Mouse (Mus musculus) heart, postnatal 36 days (tissue): ENCODE data around the gene Hectd2. TPM values are rescaled to one million over a fixed set of nuclear protein-coding genes. Genes with fewer than 3 reads are reported as not detected.
A peak's percentile ranks its signal among the peaks of the same experiment; 100 is the strongest.

ENCODE experiments used
- DNase-seq, 2 experiments: peaks; one replicate each; pipeline ENCODE4 v3.0.0; 2021 to 2022
- intact Hi-C: fragments of 180-260 bp; cut with DNase I; formaldehyde crosslinking; loops from one replicate; pipeline ENCODE4 v1.15.1; 2025
- total RNA-seq, 2 experiments: library from RNA; stranded (reverse); gene quantifications; 2 replicates each; pipeline ENCODE4 v1.2.3; 2021

Hectd2 gene
- total RNA-seq, 2 experiments from 2014 or later, result 1.6 to 2.5 TPM

- no peak for DNase-seq
- intact Hi-C loops, result no loop called here
These were observed 84.6 kb downstream of the Hectd2 start for GRCm38 (mm10) chr19:36639072-36639471.

- no peak for DNase-seq
- intact Hi-C loops, result no loop called here
These were observed 86.7 kb downstream of the Hectd2 start for GRCm38 (mm10) chr19:36641128-36641527.

GRCm38 (mm10) chr19:36645308-36645889, 91.0 kb downstream of the Hectd2 start:
- DNase-seq, result no peak
- intact Hi-C loops, result no loop called here

- intact Hi-C loops, result no loop called here
- peak in 1 of 2 experiments; percentile 28 for DNase-seq
These were observed 91.8 kb downstream of the Hectd2 start for GRCm38 (mm10) chr19:36646132-36646828.

GRCm38 (mm10) chr19:36652686-36653085, 98.2 kb downstream of the Hectd2 start:
- intact Hi-C loops, result no loop called here
- DNase-seq, result no peak

GRCm38 (mm10) chr19:36662734-36663133, 108.3 kb downstream of the Hectd2 start:
- intact Hi-C loops, result no loop called here
- no peak for DNase-seq

GRCm38 (mm10) chr19:36663918-36664317, 109.5 kb downstream of the Hectd2 start:
- intact Hi-C loops, result no loop called here
- DNase-seq, result no peak

- DNase-seq, result no peak
- intact Hi-C loops, result no loop called here
These were observed 110.0 kb downstream of the Hectd2 start for GRCm38 (mm10) chr19:36664417-36664816.

GRCm38 (mm10) chr19:36665206-36665605, 110.8 kb downstream of the Hectd2 start:
- no peak for DNase-seq
- intact Hi-C loops, result loop anchor here (5.0 kb wide), 1 partner anchor 58 kb away; no protein-coding TSS in a partner anchor

- no peak for DNase-seq
- intact Hi-C loops, result loop anchor here (5.0 kb wide), 1 partner anchor 58 kb away; no protein-coding TSS in a partner anchor
These were observed 111.2 kb downstream of the Hectd2 start for GRCm38 (mm10) chr19:36665641-36666040.

GRCm38 (mm10) chr19:36666471-36666870, 112.0 kb downstream of the Hectd2 start:
- DNase-seq, result no peak
- intact Hi-C loops, result loop anchor here (5.0 kb wide), 1 partner anchor 59 kb away; no protein-coding TSS in a partner anchor

- intact Hi-C loops, result loop anchor here (5.0 kb wide), 1 partner anchor 60 kb away; no protein-coding TSS in a partner anchor
- DNase-seq, result no peak
These were observed 112.9 kb downstream of the Hectd2 start for GRCm38 (mm10) chr19:36667368-36667767.

GRCm38 (mm10) chr19:36668098-36668497, 113.7 kb downstream of the Hectd2 start:
- no peak for DNase-seq
- intact Hi-C loops, result loop anchor here (5.0 kb wide), 1 partner anchor 61 kb away; no protein-coding TSS in a partner anchor

- DNase-seq, result no peak
- intact Hi-C loops, result loop anchor here (5.0 kb wide), 1 partner anchor 62 kb away; no protein-coding TSS in a partner anchor
These were observed 114.6 kb downstream of the Hectd2 start for GRCm38 (mm10) chr19:36668881-36669639.

GRCm38 (mm10) chr19:36669720-36670451, 115.4 kb downstream of the Hectd2 start:
- DNase-seq, result no peak
- intact Hi-C loops, result loop anchor here (5.0 kb wide), 1 partner anchor 63 kb away; no protein-coding TSS in a partner anchor

Other genes starting within 250 kb of the Hectd2 start
- gene Pcgf5, start 206.3 kb upstream of the Hectd2 start, total RNA-seq, result 10 to 100 TPM; 68.8 to 76.0 TPM
- 100 to 1,000 TPM in 1 of 2 experiments, 10 to 100 TPM in 1; 65.8 to 116 TPM for gene Ppp1r3c, start 182.0 kb downstream of the Hectd2 start, total RNA-seq